Mouse (Mus musculus) ES-E14 (cell line): ENCODE measurements at regions not wholly inside any gene's neighbourhood (a gene's known extent, or its start where the extent isn't known, plus 50 kb on each side); places are given as distances from the start of the nearest gene placed in this dataset.

Experiments used
- CHD2 ChIP-seq: IDR thresholded peaks from 2 replicates; pipeline ENCODE4 v1.6.1; 2014; ENCODE audit warnings: mild to moderate bottlenecking, low read depth, low read length, inconsistent platforms
- HCFC1 ChIP-seq: IDR thresholded peaks from 2 replicates; pipeline ENCODE4 v1.6.1; 2012; ENCODE audit warnings: low read length, inconsistent platforms, borderline replicate concordance; ENCODE audit not compliant: insufficient read depth
- MAFK ChIP-seq: IDR thresholded peaks from 2 replicates; pipeline ENCODE4 v1.6.1; 2014; ENCODE audit warnings: mild to moderate bottlenecking, low read depth, low read length, inconsistent platforms; ENCODE audit not compliant: insufficient read depth
- ZC3H11A ChIP-seq: IDR thresholded peaks from 2 replicates; pipeline ENCODE4 v1.6.1; 2012; ENCODE audit warnings: low read depth, mild to moderate bottlenecking, inconsistent platforms, low read length, borderline replicate concordance
- ZNF384 ChIP-seq: IDR thresholded peaks from 2 replicates; pipeline ENCODE4 v1.6.1; 2012; ENCODE audit warnings: low read depth, low read length, inconsistent platforms

DNA sequence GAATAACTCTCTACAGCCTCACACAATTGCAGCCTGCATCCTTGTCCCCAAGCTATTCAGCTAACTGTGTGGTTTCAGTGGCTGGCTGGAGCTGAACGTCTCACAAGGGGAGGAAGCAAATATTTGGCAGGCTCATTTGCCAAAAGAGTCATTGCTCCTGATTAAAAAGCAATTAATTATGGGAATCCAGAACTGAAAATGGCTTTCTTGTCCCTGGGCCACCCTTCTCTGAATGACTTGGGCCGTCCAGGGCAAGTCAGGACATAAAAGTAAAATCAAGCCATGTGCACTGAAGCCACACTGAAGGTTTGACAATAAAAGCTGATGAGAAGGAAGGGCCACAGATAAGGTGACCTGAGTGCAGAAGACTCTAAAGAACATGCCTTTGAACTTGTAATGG is 639.4 kb upstream of the A1bg start:
- TF ChIP-seq MAFK (no peak), CHD2 (no peak), ZC3H11A (no peak), HCFC1 (no peak), ZNF384 (no peak)
